Mouse (Mus musculus) ES-E14 (cell line): Measurements from ENCODE around the gene Slc25a42. TPM values are rescaled to one million over a fixed set of nuclear protein-coding genes. Genes with fewer than 3 reads are reported as not detected.

Source experiments
- DNase-seq: peaks from one replicate; pipeline ENCODE4 v3.0.0-alpha.2; 2013; ENCODE audit warnings: low read depth, low spot score
- H3K27ac ChIP-seq: 2 replicates; pipeline ENCODE4 v1.5.1; 2012; ENCODE audit warnings: low read depth, mild to moderate bottlenecking, low read length, moderate library complexity, mixed read lengths; ENCODE audit not compliant: poor library complexity, insufficient read depth, severe bottlenecking
- H3K36me3 ChIP-seq: 2 replicates; pipeline ENCODE4 v1.6.1; 2012; ENCODE audit warnings: mild to moderate bottlenecking, low read length, moderate library complexity, mixed read lengths; ENCODE audit not compliant: control insufficient read depth, poor library complexity, insufficient read depth, severe bottlenecking
- H3K4me1 ChIP-seq, 2 experiments: fragments of 150-350 bp in 1 of 2; sonication (generic) in 1 of 2; 2 replicates each; pipeline ENCODE4 v1.6.1; 2012; ENCODE audit warnings: low read length in 2 of 2, mild to moderate bottlenecking in 1 of 2, mixed read lengths in 1 of 2; ENCODE audit not compliant: control insufficient read depth in 2 of 2, insufficient read depth in 2 of 2, poor library complexity in 1 of 2
- H3K4me3 ChIP-seq, 2 experiments: fragments of 150-350 bp in 1 of 2; sonication (generic) in 1 of 2; 2 replicates each; pipeline ENCODE4 v1.5.1; 2012; ENCODE audit warnings: low read length in 2 of 2, low read depth in 1 of 2, mild to moderate bottlenecking in 1 of 2, mixed read lengths in 1 of 2; ENCODE audit not compliant: insufficient read depth in 1 of 2, poor library complexity in 1 of 2, severe bottlenecking in 1 of 2
- H3K9ac ChIP-seq: 2 replicates; pipeline ENCODE4 v1.6.1; 2012; ENCODE audit warnings: low read depth, mild to moderate bottlenecking, low read length, mixed read lengths; ENCODE audit not compliant: poor library complexity, insufficient read depth, severe bottlenecking
- H3K9me3 ChIP-seq: fragments of 150-350 bp; sonication (generic); 2 replicates; pipeline ENCODE4 v1.6.1; 2012; ENCODE audit warnings: low read depth, mild to moderate bottlenecking, low read length; ENCODE audit not compliant: control insufficient read depth, insufficient read depth
- CHD2 ChIP-seq: IDR thresholded peaks from 2 replicates; pipeline ENCODE4 v1.6.1; 2014; ENCODE audit warnings: mild to moderate bottlenecking, low read depth, low read length, inconsistent platforms
- HCFC1 ChIP-seq: IDR thresholded peaks from 2 replicates; pipeline ENCODE4 v1.6.1; 2012; ENCODE audit warnings: low read length, inconsistent platforms, borderline replicate concordance; ENCODE audit not compliant: insufficient read depth
- MAFK ChIP-seq: IDR thresholded peaks from 2 replicates; pipeline ENCODE4 v1.6.1; 2014; ENCODE audit warnings: mild to moderate bottlenecking, low read depth, low read length, inconsistent platforms; ENCODE audit not compliant: insufficient read depth
- ZC3H11A ChIP-seq: IDR thresholded peaks from 2 replicates; pipeline ENCODE4 v1.6.1; 2012; ENCODE audit warnings: low read depth, mild to moderate bottlenecking, inconsistent platforms, low read length, borderline replicate concordance
- ZNF384 ChIP-seq: IDR thresholded peaks from 2 replicates; pipeline ENCODE4 v1.6.1; 2012; ENCODE audit warnings: low read depth, low read length, inconsistent platforms
- in situ Hi-C, 2 experiments: fragments of 600-800 bp; cut with MboI; formaldehyde crosslinking; loops; one replicate each; pipeline ENCODE4 v1.15.1; 2025; ENCODE audit warnings: low sequenced_read_pairs in 2 of 2, inconsistent platforms in 1 of 2; ENCODE audit not compliant: unreplicated experiment in 2 of 2
- total RNA-seq: library from RNA; depleted of rRNA; stranded (reverse); fragments of 300-350 nt; gene quantifications from 2 replicates; pipeline ENCODE4 v1.2.3, GENCODE M21; 2012

Gene Slc25a42
- total RNA-seq, 1 experiment, result 5.8 TPM

- Histone ChIP-seq H3K36me3 (no peaks in the 10 kb centered on the region), H3K4me3 (no peak overlapping the region), H3K4me1 (no peaks in the 10 kb centered on the region), H3K9ac (no peak overlapping the region), H3K9me3 (no peaks in the 10 kb centered on the region), H3K27ac (no peak overlapping the region)
- in situ Hi-C loops, result no loop called here
- TF ChIP-seq CHD2 (no peak), ZNF384 (no peak)
- DNase-seq, result no peak
Measured at GRCm38 (mm10) chr8:70194191-70194590, 17.9 kb downstream of the Slc25a42 start.

DNA sequence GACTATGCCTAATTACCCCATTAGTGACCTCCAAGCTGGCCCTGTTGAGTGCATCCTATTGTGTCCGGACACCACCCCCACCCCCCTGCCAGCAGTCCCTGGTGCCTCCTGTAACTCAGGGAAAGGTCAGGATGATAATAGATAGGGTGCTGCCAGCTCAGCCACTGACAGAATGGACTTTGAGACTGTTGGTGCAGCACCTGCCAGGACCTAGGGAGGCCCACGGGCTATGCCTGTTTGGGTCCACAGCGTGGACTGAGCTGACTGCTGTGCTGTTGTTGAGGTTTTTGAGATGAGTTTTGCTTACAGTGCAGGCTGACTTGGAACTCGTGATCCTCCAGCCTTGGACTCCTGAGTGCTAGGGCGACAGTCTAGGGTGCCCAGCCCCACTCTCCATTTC lies 18.9 kb downstream of the Slc25a42 start:
- DNase-seq, result no peak
- Histone ChIP-seq H3K4me1 (no peaks in the 10 kb centered on the region), H3K9me3 (no peaks in the 10 kb centered on the region), H3K36me3 (no peaks in the 10 kb centered on the region), H3K9ac (no peak overlapping the region), H3K27ac (no peak overlapping the region), H3K4me3 (no peak overlapping the region)
- TF ChIP-seq CHD2 (no peak), HCFC1 (no peak), MAFK (no peak), ZC3H11A (no peak), ZNF384 (no peak)
- in situ Hi-C loops, result no loop called here

GRCm38 (mm10) chr8:70188707-70189106 lies 23.4 kb downstream of the Slc25a42 start:
- Histone ChIP-seq H3K4me3 (no peak overlapping the region), H3K36me3 (no peaks in the 10 kb centered on the region), H3K9me3 (no peaks in the 10 kb centered on the region), H3K9ac (no peak overlapping the region), H3K27ac (no peak overlapping the region), H3K4me1 (peaks cover 0 to 2% of the 10 kb centered on the region in 2 experiments; a peak in 1 of 4 replicates)
- in situ Hi-C loops, result no loop called here
- no peak for DNase-seq
- no peak for TF ChIP-seq HCFC1

DNA sequence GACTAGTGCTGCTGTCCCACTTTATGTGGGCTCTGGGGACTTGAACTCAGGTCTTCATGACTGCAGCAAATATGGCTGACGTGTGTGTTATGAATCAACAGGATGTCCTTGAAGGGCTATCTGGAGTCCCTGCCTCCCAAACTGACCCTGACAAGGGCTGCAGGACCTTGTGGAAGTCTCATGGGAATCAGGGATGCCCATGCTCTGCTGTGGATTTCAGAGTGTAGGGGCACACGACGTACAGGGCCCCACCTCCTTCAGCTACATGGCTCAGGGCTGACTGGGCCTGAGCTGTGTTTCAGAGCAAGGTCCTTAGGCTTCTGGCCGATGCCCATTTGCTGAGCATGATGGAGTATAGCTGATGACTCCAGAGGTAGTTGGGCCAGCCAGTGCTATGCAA lies 28.9 kb downstream of the Slc25a42 start:
- in situ Hi-C loops, result no loop called here
- Histone ChIP-seq H3K4me1 (peaks cover 0 to 4% of the 10 kb centered on the region in 2 experiments; a peak in 1 of 4 replicates), H3K36me3 (no peaks in the 10 kb centered on the region; the same call in 1 of the 2 replicates), H3K4me3 (no peak overlapping the region), H3K9me3 (no peaks in the 10 kb centered on the region), H3K27ac (no peak overlapping the region), H3K9ac (no peak overlapping the region)
- TF ChIP-seq MAFK (no peak), HCFC1 (no peak), ZC3H11A (no peak), CHD2 (no peak), ZNF384 (no peak)
- no peak for DNase-seq

DNA sequence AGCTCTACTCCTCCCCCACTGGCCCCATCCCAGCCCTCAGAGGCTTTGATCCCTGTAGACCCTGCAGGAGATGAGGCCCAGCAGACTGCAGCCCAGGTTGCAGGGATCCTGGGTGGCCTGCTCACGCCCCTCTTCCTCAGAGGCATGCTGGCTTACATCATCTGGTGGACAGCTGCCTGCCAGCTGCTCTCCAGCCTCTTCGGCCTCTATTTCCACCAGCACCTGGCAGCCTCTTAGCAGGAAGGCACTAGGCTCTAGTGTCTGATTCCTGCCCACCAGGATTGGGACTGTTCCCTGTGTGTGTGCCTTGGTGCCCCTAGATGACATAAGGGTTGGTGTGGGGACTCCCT lies 30.2 kb downstream of the Slc25a42 start:
- H3K4me3 ChIP-seq, result no peak overlapping the region
- no peak overlapping the region for H3K9ac ChIP-seq
- TF ChIP-seq CHD2, result no peak
- no peak for TF ChIP-seq ZC3H11A
- no peak for TF ChIP-seq ZNF384
- no peak for TF ChIP-seq HCFC1
- TF ChIP-seq MAFK, result no peak
- no peak overlapping the region for H3K27ac ChIP-seq
- in situ Hi-C loops, result no loop called here
- H3K9me3 ChIP-seq, result no peaks in the 10 kb centered on the region
- no peak for DNase-seq
- H3K36me3 ChIP-seq, result peaks cover 5% of the 10 kb centered on the region; the same call in 1 of the 2 replicates
- H3K4me1 ChIP-seq, result peaks cover 0 to 4% of the 10 kb centered on the region in 2 experiments; a peak in 1 of 4 replicates
